Mouse (Mus musculus) liver, embryonic 13.5 days (tissue): Measurements from ENCODE around the gene Kidins220. TPM values are rescaled to one million over a fixed set of nuclear protein-coding genes. Genes with fewer than 3 reads are reported as not detected.

Source experiments
- ATAC-seq: fragments of 200-750 bp; cut with Nextera tagmentation; 2 replicates; pipeline ENCODE4 v1.8.0; 2017; ENCODE audit warnings: low read depth, mild to moderate bottlenecking, moderate number of reproducible peaks, moderate library complexity
- DNase-seq: peaks from one replicate; pipeline ENCODE4 v3.0.0; 2022
- H3K27ac ChIP-seq: fragments of 300-500 bp; sonication (generic); 2 replicates; pipeline ENCODE4 v1.5.1; 2015; ENCODE audit warnings: moderate library complexity, mild to moderate bottlenecking, inconsistent platforms
- H3K27me3 ChIP-seq: fragments of 300-500 bp; sonication (generic); 2 replicates; pipeline ENCODE4 v1.6.1; 2015; ENCODE audit warnings: mild to moderate bottlenecking, inconsistent platforms
- H3K36me3 ChIP-seq: fragments of 300-500 bp; sonication (generic); 2 replicates; pipeline ENCODE4 v1.6.1; 2015; ENCODE audit warnings: mild to moderate bottlenecking, inconsistent platforms
- H3K4me1 ChIP-seq: fragments of 300-500 bp; sonication (generic); replicated peaks from 2 replicates; pipeline ENCODE4 v1.6.1; 2015; ENCODE audit warnings: inconsistent platforms
- H3K4me2 ChIP-seq: fragments of 300-500 bp; sonication (generic); 2 replicates; pipeline ENCODE4 v1.6.1; 2015; ENCODE audit warnings: inconsistent platforms, mild to moderate bottlenecking, moderate library complexity
- H3K4me3 ChIP-seq: fragments of 300-500 bp; sonication (generic); replicated peaks from 2 replicates; pipeline ENCODE4 v1.5.1; 2015; ENCODE audit warnings: mild to moderate bottlenecking, inconsistent platforms
- H3K9ac ChIP-seq: fragments of 300-500 bp; sonication (generic); 2 replicates; pipeline ENCODE4 v1.6.1; 2015; ENCODE audit warnings: mild to moderate bottlenecking, inconsistent platforms
- H3K9me3 ChIP-seq: fragments of 300-500 bp; sonication (generic); replicated peaks from 2 replicates; pipeline ENCODE4 v1.6.1; 2016; ENCODE audit warnings: inconsistent platforms
- WGBS: fragments of 180-500 bp; shearing (Covaris S2); methylation state at CpG from one replicate; pipeline ENCODE4 v1.1.7; 2015; ENCODE audit not compliant: insufficient replicate concordance; 5-methylcytosine and 5-hydroxymethylcytosine counted together
- polyA plus RNA-seq: library from polyadenylated mRNA; unstranded; fragments of >200 nt; fragmentation: Nextera tagmentation; extraction: Ambion mirVana; gene quantifications from 2 replicates; pipeline ENCODE4 v1.2.1, GENCODE M21; 2015

Gene Kidins220
- polyA plus RNA-seq, 1 experiment from 2014 or later, result 6.3 TPM

DNA sequence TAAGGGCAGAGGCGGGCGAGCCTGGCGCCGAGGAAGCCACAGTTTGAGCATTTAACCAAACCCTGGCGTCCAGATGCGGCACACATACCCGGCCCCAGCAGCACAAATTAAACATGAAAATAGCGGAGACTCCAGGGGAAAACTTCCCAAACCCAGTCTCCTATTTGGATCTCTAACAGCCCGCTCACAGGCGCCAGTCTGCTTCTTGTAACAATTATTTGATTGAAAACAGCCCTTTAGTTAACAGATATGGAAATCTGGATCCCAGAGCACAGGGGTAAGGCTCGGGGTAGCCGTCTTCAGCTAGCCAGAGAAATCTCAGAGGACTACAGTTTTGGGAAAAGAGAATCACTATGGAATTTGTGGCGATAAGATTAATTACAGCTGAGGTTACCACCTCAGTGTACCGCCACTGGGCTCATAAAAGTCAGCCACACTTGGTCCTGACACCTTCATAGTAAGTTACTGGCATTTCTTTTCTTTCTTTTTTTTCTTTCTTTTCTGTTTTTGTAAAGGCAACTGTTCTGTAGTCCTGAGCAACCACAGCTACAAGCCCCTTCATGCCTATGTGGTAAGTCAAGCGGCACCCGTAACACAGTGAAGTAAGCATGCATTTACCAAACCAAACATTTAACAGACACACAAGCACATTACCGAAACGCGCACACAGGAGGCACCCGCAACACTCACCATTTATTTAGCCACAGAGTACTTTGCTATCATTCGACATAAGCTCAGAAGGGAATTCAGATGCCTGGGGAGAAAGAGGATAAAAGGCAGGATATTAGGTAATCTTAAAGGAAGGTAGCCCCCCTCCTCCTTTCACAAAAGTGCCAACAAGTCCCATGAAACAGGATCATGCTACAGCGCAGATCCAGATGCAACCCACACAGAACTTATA is 120.1 kb downstream of the Kidins220 start:
- H3K4me3 ChIP-seq, result peak overlapping the region; percentile 65
- H3K4me2 ChIP-seq, result peak overlapping the region; percentile 78
- H3K9me3 ChIP-seq, result no peaks in the 10 kb centered on the region
- no peak for ATAC-seq
- 4% methylated on average over 22 of the region's 22 CpGs for WGBS
- peak overlapping the region; percentile 70 for H3K9ac ChIP-seq
- H3K27ac ChIP-seq, result peak overlapping the region; percentile 29
- no peak for DNase-seq
- peaks cover 78% of the 10 kb centered on the region for H3K27me3 ChIP-seq
- peaks cover 32% of the 10 kb centered on the region for H3K4me1 ChIP-seq
- no peaks in the 10 kb centered on the region for H3K36me3 ChIP-seq

- H3K4me1 ChIP-seq, result peaks cover 32% of the 10 kb centered on the region
- H3K4me3 ChIP-seq, result peak overlapping the region; percentile 65
- H3K4me2 ChIP-seq, result peak overlapping the region; percentile 78
- peak overlapping the region; percentile 29; the same call in 1 of the 2 replicates for H3K27ac ChIP-seq
- ATAC-seq (no peak), DNase-seq (no peak)
- 0% methylated on average over 19 of the region's 19 CpGs for WGBS
- peak overlapping the region; percentile 70 for H3K9ac ChIP-seq
- no peaks in the 10 kb centered on the region for H3K36me3 ChIP-seq
- no peaks in the 10 kb centered on the region for H3K9me3 ChIP-seq
- peaks cover 84% of the 10 kb centered on the region for H3K27me3 ChIP-seq
These were observed 120.8 kb downstream of the Kidins220 start for GRCm38 (mm10) chr12:25095538-25095937.

- H3K27me3 ChIP-seq, result peaks cover 90% of the 10 kb centered on the region
- DNase-seq, result peak; percentile 79
- peak overlapping the region; percentile 84 for H3K27ac ChIP-seq
- H3K4me2 ChIP-seq, result peak overlapping the region; percentile 78
- peak overlapping the region; percentile 65 for H3K4me3 ChIP-seq
- peak; percentile 83 for ATAC-seq
- under 1% methylated on average over 41 of the region's 41 CpGs for WGBS
- H3K9me3 ChIP-seq, result no peaks in the 10 kb centered on the region
- peak overlapping the region; percentile 70 for H3K9ac ChIP-seq
- peaks cover 32% of the 10 kb centered on the region for H3K4me1 ChIP-seq
- H3K36me3 ChIP-seq, result no peaks in the 10 kb centered on the region
These were observed 121.4 kb downstream of the Kidins220 start for GRCm38 (mm10) chr12:25095974-25096639.

GRCm38 (mm10) chr12:25096640-25097051 is 121.9 kb downstream of the Kidins220 start:
- H3K4me3 ChIP-seq, result peak overlapping the region; percentile 65
- 2% methylated on average over 15 of the region's 15 CpGs for whole genome bisulfite sequencing
- no peak for ATAC-seq
- no peaks in the 10 kb centered on the region for H3K9me3 ChIP-seq
- peak overlapping the region; percentile 78 for H3K4me2 ChIP-seq
- no peaks in the 10 kb centered on the region for H3K36me3 ChIP-seq
- H3K9ac ChIP-seq, result peak overlapping the region; percentile 70
- peak overlapping the region; percentile 84 for H3K27ac ChIP-seq
- H3K4me1 ChIP-seq, result peaks cover 36% of the 10 kb centered on the region
- peaks cover 95% of the 10 kb centered on the region for H3K27me3 ChIP-seq
- DNase-seq, result no peak

DNA sequence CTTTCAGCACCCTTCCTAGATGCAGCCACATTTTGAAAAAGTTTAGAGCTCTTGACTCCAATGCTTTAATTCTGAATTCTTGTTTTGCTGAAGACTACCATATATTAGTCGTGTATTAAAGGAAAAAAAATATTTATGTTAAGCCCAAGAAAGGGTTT is 122.2 kb downstream of the Kidins220 start, which contains the start of gene Id2:
Gene Id2 (minus strand): TSS at position 89 of the 158 bp plus-strand sequence.
- Histone ChIP-seq H3K27me3 (peaks cover 98% of the 10 kb centered on the region), H3K4me2 (peak within 1 kb of the TSS; percentile 78), H3K9me3 (no peaks in the 10 kb centered on the region), H3K4me1 (peaks cover 36% of the 10 kb centered on the region), H3K36me3 (no peaks in the 10 kb centered on the region), H3K4me3 (peak within 1 kb of the TSS; percentile 65), H3K27ac (peak within 1 kb of the TSS; percentile 84), H3K9ac (peak within 1 kb of the TSS; percentile 70)
- 2% methylated on average over 1 of the region's 1 CpGs for WGBS
- ATAC-seq, result no peak
- DNase-seq, result no peak

DNA sequence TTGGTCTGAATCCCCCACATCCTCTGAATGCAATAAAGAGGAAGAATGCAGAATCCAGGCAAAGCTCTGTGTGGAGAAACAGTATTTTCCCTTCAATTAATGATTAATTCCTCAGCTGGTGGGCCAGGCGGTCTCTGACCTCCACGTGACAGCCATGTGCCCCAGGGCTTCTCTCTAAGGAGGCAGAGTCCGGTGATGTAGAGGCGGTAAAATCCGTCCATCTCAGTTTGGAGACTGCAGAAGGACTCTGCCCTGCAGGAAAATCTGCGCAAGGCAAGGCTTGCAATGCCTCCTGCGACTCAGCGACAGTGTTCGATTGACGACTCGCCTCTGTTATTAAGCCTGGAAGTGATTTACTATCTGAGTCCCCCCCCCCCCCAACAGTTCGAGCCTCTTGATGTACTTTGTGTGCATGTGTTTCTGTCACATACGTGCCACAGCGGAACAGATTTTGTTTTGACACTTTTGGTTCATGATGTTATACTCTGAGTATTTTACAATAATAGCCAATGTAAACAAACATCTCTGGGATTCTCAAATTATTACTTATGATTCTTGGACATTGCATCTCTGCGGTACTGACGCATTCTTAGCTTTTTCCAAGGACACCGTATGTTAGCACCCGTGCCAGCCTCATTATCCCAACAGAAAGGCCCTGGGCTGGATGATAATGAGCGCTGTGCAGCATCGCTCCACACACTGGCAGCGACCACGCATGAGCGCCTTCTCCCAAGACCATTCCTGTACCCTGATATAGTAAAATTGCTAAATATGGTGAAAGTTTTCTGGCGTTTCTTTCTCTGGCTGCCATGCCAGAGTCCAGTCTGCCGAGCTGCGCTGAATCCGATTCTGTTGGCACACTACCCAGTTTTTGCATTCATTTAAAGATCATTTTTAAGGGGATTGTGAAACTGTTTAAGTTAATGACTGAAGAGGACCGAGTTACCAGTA is 122.8 kb downstream of the Kidins220 start:
- Histone ChIP-seq H3K4me1 (peaks cover 35% of the 10 kb centered on the region), H3K36me3 (no peaks in the 10 kb centered on the region), H3K27ac (peak overlapping the region; percentile 84), H3K9ac (0 out of 2 replicates have a peak overlapping the region, but pooled peaks have one; percentile 33), H3K4me3 (peak overlapping the region; percentile 21; the same call in 1 of the 2 replicates), H3K27me3 (peaks cover 98% of the 10 kb centered on the region), H3K4me2 (peak overlapping the region; percentile 78), H3K9me3 (no peaks in the 10 kb centered on the region)
- DNase-seq (no peak), ATAC-seq (no peak)
- 7% methylated on average over 28 of the region's 28 CpGs for whole genome bisulfite sequencing

- Histone ChIP-seq H3K9me3 (no peaks in the 10 kb centered on the region), H3K36me3 (no peaks in the 10 kb centered on the region), H3K9ac (peak overlapping the region; percentile 33; the same call in 1 of the 2 replicates), H3K4me2 (peak overlapping the region; percentile 78), H3K4me1 (peaks cover 29% of the 10 kb centered on the region), H3K4me3 (peak overlapping the region; percentile 51), H3K27ac (peak overlapping the region; percentile 84), H3K27me3 (peaks cover 95% of the 10 kb centered on the region)
- ATAC-seq (no peak), DNase-seq (no peak)
- 5% methylated on average over 9 of the region's 10 CpGs for WGBS
These were observed 123.4 kb downstream of the Kidins220 start for GRCm38 (mm10) chr12:25098161-25098550.

DNA sequence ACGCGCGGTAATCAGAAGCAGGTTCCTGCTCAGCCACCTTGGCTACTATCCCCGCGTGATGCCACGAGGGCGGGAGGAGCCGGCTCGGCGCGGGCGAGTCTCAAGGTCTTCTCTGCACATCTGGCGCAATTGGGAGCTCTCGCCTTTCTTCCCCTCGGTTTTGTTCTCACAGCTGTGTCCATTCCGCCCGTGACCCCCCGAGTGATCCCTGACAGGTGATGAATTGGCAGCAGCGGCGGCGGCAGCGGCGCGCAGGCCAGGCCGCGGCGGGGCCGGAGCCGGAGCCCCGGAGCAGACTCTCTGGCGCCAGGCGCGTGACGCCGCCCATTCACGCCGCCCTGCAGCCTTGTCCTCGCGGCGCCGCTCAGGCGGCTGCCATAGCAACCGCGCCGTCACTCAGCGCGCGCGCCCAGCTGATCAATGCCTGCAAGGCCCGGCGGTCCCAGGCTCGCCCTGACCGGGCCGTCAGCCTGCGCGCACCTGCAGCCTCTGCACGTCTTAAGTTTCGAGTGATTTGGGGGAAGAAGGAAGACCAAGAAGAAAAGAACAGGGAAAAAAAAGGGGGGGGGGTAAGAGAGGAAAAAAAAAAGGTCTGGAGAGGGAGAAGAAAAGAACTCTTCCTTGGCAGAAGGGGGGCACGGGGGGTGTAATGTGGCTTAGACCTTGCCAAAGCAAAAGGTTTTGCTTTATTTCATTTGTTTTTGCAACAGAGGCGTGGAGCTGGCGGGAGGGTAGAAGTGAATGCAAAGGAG is 124.0 kb downstream of the Kidins220 start:
- WGBS, result under 1% methylated on average over 61 of the region's 61 CpGs
- DNase-seq, result peak; percentile 51
- H3K4me2 ChIP-seq, result peak overlapping the region; percentile 78
- peaks cover 92% of the 10 kb centered on the region for H3K27me3 ChIP-seq
- peak overlapping the region; percentile 33; the same call in 1 of the 2 replicates for H3K9ac ChIP-seq
- H3K27ac ChIP-seq, result peak overlapping the region; percentile 84
- H3K9me3 ChIP-seq, result no peaks in the 10 kb centered on the region
- no peaks in the 10 kb centered on the region for H3K36me3 ChIP-seq
- peak; percentile 56 for ATAC-seq
- H3K4me3 ChIP-seq, result peak overlapping the region; percentile 51
- H3K4me1 ChIP-seq, result peaks cover 26% of the 10 kb centered on the region

DNA sequence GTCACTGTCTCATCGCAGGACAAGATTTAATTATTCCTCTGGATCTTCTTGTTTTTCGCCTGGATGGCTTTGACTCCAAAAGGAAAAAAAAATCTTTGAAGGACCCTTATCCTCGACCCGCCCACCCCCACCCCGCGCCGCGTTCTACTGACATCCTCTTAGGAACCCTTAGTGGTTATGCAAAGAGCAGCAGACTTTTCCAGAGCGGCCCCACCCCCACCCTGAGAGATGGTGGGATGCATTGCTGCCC is 124.5 kb downstream of the Kidins220 start:
- Histone ChIP-seq H3K9me3 (no peaks in the 10 kb centered on the region), H3K9ac (0 out of 2 replicates have a peak overlapping the region, but pooled peaks have one; percentile 33), H3K27me3 (peaks cover 89% of the 10 kb centered on the region), H3K4me3 (peak overlapping the region; percentile 51), H3K27ac (peak overlapping the region; percentile 84), H3K4me2 (peak overlapping the region; percentile 78), H3K36me3 (no peaks in the 10 kb centered on the region), H3K4me1 (peaks cover 26% of the 10 kb centered on the region)
- under 1% methylated on average over 9 of the region's 9 CpGs for WGBS
- ATAC-seq (no peak), DNase-seq (no peak)

DNA sequence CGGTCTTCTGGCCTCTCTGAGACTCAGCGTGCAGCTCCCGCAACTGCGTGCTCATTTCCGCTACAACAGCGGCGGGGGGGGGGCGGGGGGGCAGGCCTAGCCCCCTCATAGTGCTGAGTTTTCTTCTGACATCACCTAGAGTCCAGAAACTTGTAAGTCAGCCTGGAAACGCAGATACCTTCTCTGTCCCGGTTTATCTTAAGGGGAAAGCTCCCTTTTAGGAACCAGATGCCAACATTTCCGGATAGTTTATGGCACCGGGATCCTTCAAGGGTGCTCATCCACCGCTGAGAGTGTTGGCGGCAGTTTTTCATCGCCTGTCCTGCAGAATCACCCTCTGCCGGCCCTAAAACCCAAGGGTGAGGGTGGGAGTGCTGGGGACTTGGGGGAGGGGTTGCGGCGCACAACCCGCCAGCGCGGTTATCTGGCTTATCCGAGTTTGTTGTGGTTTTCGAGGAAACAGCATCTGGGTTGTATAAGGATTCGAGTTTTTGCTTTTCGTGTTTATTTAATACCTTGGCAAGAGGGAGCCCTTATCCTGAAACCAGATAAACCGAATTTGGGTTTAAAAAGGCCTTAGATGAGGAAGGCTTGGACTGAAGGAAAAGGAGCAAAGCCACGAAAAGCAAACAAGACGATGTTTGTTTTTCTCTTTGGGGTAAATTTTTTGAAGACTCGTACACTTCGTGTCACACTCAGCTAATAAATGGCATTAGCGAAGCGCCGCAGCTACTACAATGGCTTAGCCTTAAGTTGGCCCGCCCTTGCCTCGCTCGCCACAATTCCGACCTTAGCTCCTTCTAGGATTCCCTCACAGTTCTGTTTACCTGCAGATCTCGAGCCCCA is 125.1 kb downstream of the Kidins220 start:
- Histone ChIP-seq H3K4me2 (peak overlapping the region; percentile 78), H3K9ac (peak overlapping the region; percentile 61; the same call in 1 of the 2 replicates), H3K27me3 (peaks cover 83% of the 10 kb centered on the region), H3K27ac (peak overlapping the region; percentile 84), H3K4me3 (peak overlapping the region; percentile 51), H3K36me3 (no peaks in the 10 kb centered on the region), H3K4me1 (peaks cover 26% of the 10 kb centered on the region), H3K9me3 (no peaks in the 10 kb centered on the region)
- ATAC-seq (no peak), DNase-seq (no peak)
- under 1% methylated on average over 38 of the region's 38 CpGs for WGBS
